Mouse (Mus musculus): ENCODE measurements around the gene Frmd4b. TPM values are rescaled to one million over a fixed set of nuclear protein-coding genes. Genes with fewer than 3 reads are reported as not detected.
A peak's percentile ranks its signal among the peaks of the same experiment; 100 is the strongest.

Frmd4b gene
- total and polyA plus RNA-seq, 3 experiments = 7.3 to 18.1 (median 11.9) TPM

GRCm38 (mm10) chr6:97291159-97291908 is 326.0 kb downstream of the Frmd4b start:
- DNase-seq = peak in 1 of 2 experiments; percentile 40
- Histone ChIP-seq H3K4me3 (no peak overlapping the region), H3K27me3 (ENCODE audit: control insufficient read depth, insufficient read depth, low read length) (no peaks in the 10 kb centered on the region), H3K79me2 (replicated peaks; ENCODE audit: control insufficient read depth, insufficient read depth, low read length) (no peaks in the 10 kb centered on the region), H3K9ac (ENCODE audit: low read depth, low read length) (no peak overlapping the region), H3K27ac (peak overlapping the region; percentile 71), H3K4me1 (ENCODE audit: control insufficient read depth, insufficient read depth, low read length) (peaks cover 7% of the 10 kb centered on the region), H3K36me3 (ENCODE audit: control insufficient read depth, insufficient read depth, low read length) (peaks cover 19% of the 10 kb centered on the region)
- TF ChIP-seq EP300 (IDR thresholded peaks at IDR 0.05; ENCODE audit: insufficient read depth, low read depth, low read length) (no peak), POLR2A (IDR thresholded peaks at IDR 0.05; ENCODE audit: insufficient read depth, low read depth, low read length) (no peak), CTCF (IDR thresholded peaks at IDR 0.05) (no peak)
- intact Hi-C loops (cut with DNase I) = no loop called here
- 50% methylated on average over 21 of the region's 21 CpGs for WGBS

DNA sequence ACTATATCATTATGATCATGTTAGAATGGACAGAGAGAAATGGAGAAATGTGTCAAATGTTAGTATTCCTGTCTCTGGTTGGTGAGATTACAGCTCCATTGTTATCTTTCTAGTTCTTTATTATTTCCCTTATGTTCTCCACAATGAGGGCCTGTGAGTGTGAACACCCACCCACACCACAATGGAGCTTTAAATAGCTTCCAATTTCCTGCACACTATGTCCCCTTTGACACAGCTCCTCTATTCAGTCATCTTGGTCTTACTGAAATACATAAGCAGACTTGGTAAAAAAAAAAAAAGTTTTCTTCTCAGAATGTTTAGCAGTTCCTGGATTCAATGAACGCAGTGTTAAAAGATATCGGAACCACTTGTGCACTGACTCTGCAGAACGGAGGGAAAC is 326.7 kb downstream of the Frmd4b start:
- no peak for DNase-seq
- Histone ChIP-seq H3K9ac (ENCODE audit: low read depth, low read length) (no peak overlapping the region), H3K27ac (peak overlapping the region; percentile 71), H3K79me2 (replicated peaks; ENCODE audit: control insufficient read depth, insufficient read depth, low read length) (no peaks in the 10 kb centered on the region), H3K4me3 (no peak overlapping the region), H3K27me3 (ENCODE audit: control insufficient read depth, insufficient read depth, low read length) (no peaks in the 10 kb centered on the region), H3K4me1 (ENCODE audit: control insufficient read depth, insufficient read depth, low read length) (peaks cover 7% of the 10 kb centered on the region), H3K36me3 (ENCODE audit: control insufficient read depth, insufficient read depth, low read length) (peaks cover 19% of the 10 kb centered on the region)
- intact Hi-C loops (cut with DNase I) = no loop called here
- no peak for TF ChIP-seq CTCF (IDR thresholded peaks at IDR 0.05)
- no peak for TF ChIP-seq POLR2A (IDR thresholded peaks at IDR 0.05; ENCODE audit: insufficient read depth, low read depth, low read length)
- no peak for TF ChIP-seq EP300 (IDR thresholded peaks at IDR 0.05; ENCODE audit: insufficient read depth, low read depth, low read length)
- 27% methylated on average over 3 of the region's 3 CpGs for WGBS

- no peak for TF ChIP-seq POLR2A (IDR thresholded peaks at IDR 0.05; ENCODE audit: insufficient read depth, low read depth, low read length)
- no peak for TF ChIP-seq EP300 (IDR thresholded peaks at IDR 0.05; ENCODE audit: insufficient read depth, low read depth, low read length)
- TF ChIP-seq CTCF (IDR thresholded peaks at IDR 0.05) = no peak
- Histone ChIP-seq H3K4me3 (no peak overlapping the region), H3K79me2 (replicated peaks; ENCODE audit: control insufficient read depth, insufficient read depth, low read length) (no peaks in the 10 kb centered on the region), H3K36me3 (ENCODE audit: control insufficient read depth, insufficient read depth, low read length) (peaks cover 19% of the 10 kb centered on the region), H3K4me1 (ENCODE audit: control insufficient read depth, insufficient read depth, low read length) (peaks cover 7% of the 10 kb centered on the region), H3K27me3 (ENCODE audit: control insufficient read depth, insufficient read depth, low read length) (no peaks in the 10 kb centered on the region), H3K27ac (no peak overlapping the region; the same call in 1 of the 2 replicates), H3K9ac (ENCODE audit: low read depth, low read length) (no peak overlapping the region)
- no peak for DNase-seq
- WGBS = 85% methylated on average over 4 of the region's 4 CpGs
- intact Hi-C loops (cut with DNase I) = no loop called here
These were observed 327.5 kb downstream of the Frmd4b start for GRCm38 (mm10) chr6:97289838-97290237.

DNA sequence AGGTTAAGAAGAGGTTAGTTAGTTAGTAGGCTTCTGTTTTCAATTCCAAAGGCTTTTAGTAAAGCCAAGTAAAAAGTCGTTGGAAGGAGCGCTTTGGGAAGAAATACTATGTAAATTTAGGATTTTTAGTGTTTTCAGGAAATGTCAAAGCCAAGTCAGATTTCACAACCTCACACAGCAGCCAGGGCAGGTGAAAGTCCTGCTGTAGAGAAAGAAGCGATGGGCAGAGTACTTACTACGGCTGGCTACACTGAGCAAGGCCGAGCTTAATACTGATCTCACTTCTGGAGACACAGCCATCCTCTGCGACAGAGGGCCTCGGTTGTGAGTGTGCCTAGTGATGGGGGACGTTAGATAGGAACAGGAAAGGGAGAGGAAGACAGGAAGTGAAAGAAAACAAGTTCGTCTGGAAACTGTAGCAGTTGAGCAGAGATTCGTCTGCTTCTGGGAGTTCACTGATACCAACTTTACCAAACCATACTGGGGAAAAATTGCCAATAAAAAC is 328.0 kb downstream of the Frmd4b start:
- 62% methylated on average over 10 of the region's 10 CpGs for whole genome bisulfite sequencing
- Histone ChIP-seq H3K4me3 (no peak overlapping the region), H3K9ac (ENCODE audit: low read depth, low read length) (no peak overlapping the region), H3K79me2 (replicated peaks; ENCODE audit: control insufficient read depth, insufficient read depth, low read length) (no peaks in the 10 kb centered on the region), H3K27ac (peak overlapping the region; percentile 27; the same call in 1 of the 2 replicates), H3K36me3 (ENCODE audit: control insufficient read depth, insufficient read depth, low read length) (peaks cover 16% of the 10 kb centered on the region), H3K4me1 (ENCODE audit: control insufficient read depth, insufficient read depth, low read length) (peaks cover 7% of the 10 kb centered on the region), H3K27me3 (ENCODE audit: control insufficient read depth, insufficient read depth, low read length) (no peaks in the 10 kb centered on the region)
- TF ChIP-seq CTCF (IDR thresholded peaks at IDR 0.05) = no peak
- no peak for TF ChIP-seq POLR2A (IDR thresholded peaks at IDR 0.05; ENCODE audit: insufficient read depth, low read depth, low read length)
- TF ChIP-seq EP300 (IDR thresholded peaks at IDR 0.05; ENCODE audit: insufficient read depth, low read depth, low read length) = no peak
- no peak for DNase-seq
- intact Hi-C loops (cut with DNase I) = no loop called here

DNA sequence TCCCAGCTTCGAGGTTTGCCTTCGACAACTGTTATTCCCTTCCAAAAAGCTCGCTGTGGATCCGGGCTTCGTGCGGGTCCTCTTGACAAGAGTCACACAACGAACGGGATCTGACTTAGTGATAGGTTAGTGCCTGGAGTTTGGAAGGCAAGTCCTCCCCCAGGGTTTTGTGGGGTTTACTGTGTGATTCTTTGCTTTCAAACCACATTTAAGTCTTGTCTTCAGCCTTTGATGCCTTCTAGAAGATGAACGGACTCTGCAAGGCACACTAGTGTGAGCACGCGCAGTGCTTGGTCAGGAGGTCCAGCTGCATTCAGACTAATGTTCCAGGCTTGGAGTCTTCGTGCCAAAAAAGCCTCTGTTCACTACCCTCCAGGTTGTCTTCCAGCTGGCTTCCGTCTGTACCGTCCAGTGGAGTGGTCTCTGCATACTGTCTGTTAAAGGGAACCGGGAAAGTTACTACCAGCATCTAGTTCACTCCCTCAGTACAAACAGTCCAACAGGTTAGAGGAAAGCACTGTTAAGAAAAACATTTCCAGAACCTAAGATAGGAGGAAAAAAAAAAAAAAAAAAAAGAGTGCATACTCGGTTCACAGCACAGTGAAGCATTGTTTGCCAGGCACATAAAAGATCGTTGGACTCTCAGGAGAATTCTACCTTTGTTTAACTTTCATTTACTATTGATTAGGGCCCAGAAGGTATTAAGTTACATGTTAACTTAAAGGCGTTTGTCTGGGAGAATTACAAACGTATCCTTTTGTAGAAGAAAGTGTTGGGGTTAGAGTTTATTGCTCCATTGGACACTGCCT is 329.1 kb downstream of the Frmd4b start:
- Histone ChIP-seq H3K79me2 (replicated peaks; ENCODE audit: control insufficient read depth, insufficient read depth, low read length) (no peaks in the 10 kb centered on the region), H3K4me3 (no peak overlapping the region), H3K27me3 (ENCODE audit: control insufficient read depth, insufficient read depth, low read length) (no peaks in the 10 kb centered on the region), H3K9ac (ENCODE audit: low read depth, low read length) (no peak overlapping the region), H3K4me1 (ENCODE audit: control insufficient read depth, insufficient read depth, low read length) (peaks cover 7% of the 10 kb centered on the region), H3K36me3 (ENCODE audit: control insufficient read depth, insufficient read depth, low read length) (peaks cover 14% of the 10 kb centered on the region), H3K27ac (no peak overlapping the region)
- intact Hi-C loops (cut with DNase I) = no loop called here
- TF ChIP-seq EP300 (IDR thresholded peaks at IDR 0.05; ENCODE audit: insufficient read depth, low read depth, low read length) = no peak
- TF ChIP-seq POLR2A (IDR thresholded peaks at IDR 0.05; ENCODE audit: insufficient read depth, low read depth, low read length) = no peak
- no peak for TF ChIP-seq CTCF (IDR thresholded peaks at IDR 0.05)
- DNase-seq = no peak
- WGBS = 78% methylated on average over 19 of the region's 19 CpGs
